Mouse (Mus musculus) bone marrow macrophage, adult 2 months (primary cell): ENCODE results near the gene Depdc5.

ENCODE experiments used
- CTCF ChIP-seq: IDR thresholded peaks from 2 replicates; pipeline ENCODE4 v1.5.1; 2012; ENCODE audit warnings: low read depth, mild to moderate bottlenecking, low read length, moderate library complexity
- POLR2A ChIP-seq: IDR thresholded peaks from 2 replicates; pipeline ENCODE4 v1.6.1; 2012; ENCODE audit warnings: mild to moderate bottlenecking, low read depth, low read length, borderline replicate concordance

- no peak for TF ChIP-seq CTCF
- no peak for TF ChIP-seq POLR2A
Observed at GRCm38 (mm10) chr5:32976541-32976940, 113.0 kb downstream of the Depdc5 start.
